Mouse (Mus musculus): ENCODE measurements at regions not wholly inside any gene's neighbourhood (a gene's known extent, or its start where the extent isn't known, plus 50 kb on each side); places are given as distances from the start of the nearest gene placed in this dataset.

DNA sequence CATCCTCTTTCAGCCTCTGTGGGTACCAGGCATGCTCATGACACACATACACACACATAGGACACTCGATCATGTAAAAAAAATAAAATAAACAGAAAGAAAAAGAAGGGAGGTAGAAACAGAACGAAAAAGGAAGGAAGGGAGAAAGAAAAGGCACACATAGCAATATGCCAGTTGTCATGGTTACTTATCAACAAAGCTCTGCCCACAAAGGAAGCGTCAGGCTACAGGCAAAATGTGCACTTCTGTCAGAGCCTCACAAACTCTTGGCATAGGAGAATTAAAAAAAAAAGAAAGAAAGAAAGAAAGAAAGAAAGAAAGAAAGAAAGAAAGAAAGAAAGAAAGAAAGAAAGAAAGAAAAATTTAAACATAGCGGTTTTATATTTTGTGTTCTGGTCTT, 56.9 kb upstream of the Sox2 start:
- Histone ChIP-seq H3K36me3 (ENCODE audit: insufficient read depth) (no peaks in the 10 kb centered on the region), H3K9ac (no peak overlapping the region), H3K4me1 (ENCODE audit: insufficient read depth) (no peaks in the 10 kb centered on the region), H3K4me2 (ENCODE audit: low read depth) (no peak overlapping the region), H3K4me3 (ENCODE audit: low read depth, low read length) (no peak overlapping the region), H3K27me3 (ENCODE audit: insufficient read depth, low read length) (no peaks in the 10 kb centered on the region), H3K27ac (ENCODE audit: low read depth, low read length) (no peak overlapping the region), H3K9me3 (ENCODE audit: low read length) (no peaks in the 10 kb centered on the region)
- TF ChIP-seq CTCF (IDR thresholded peaks at IDR 0.05; ENCODE audit: low read depth), result no peak
- ATAC-seq (peak; percentile 83), DNase-seq (no peak)
- WGBS, result 25% methylated on average over 4 of the region's 4 CpGs

GRCm38 (mm10) chr3:34577896-34578530, 72.2 kb upstream of the Sox2 start:
- no peak overlapping the region for H3K4me2 ChIP-seq (ENCODE audit: low read depth)
- 9% methylated on average over 8 of the region's 8 CpGs for WGBS
- DNase-seq, result no peak

GRCm38 (mm10) chr3:34577115-34577514, 73.1 kb upstream of the Sox2 start:
- Histone ChIP-seq H3K27ac (ENCODE audit: low read depth, low read length) (no peak overlapping the region), H3K9me3 (ENCODE audit: low read length) (no peaks in the 10 kb centered on the region), H3K9ac (no peak overlapping the region), H3K4me3 (ENCODE audit: low read depth, low read length) (no peak overlapping the region), H3K4me2 (ENCODE audit: low read depth) (no peak overlapping the region), H3K36me3 (ENCODE audit: insufficient read depth) (no peaks in the 10 kb centered on the region), H3K4me1 (ENCODE audit: insufficient read depth) (peaks cover 7% of the 10 kb centered on the region; the same call in 1 of the 2 replicates), H3K27me3 (ENCODE audit: insufficient read depth, low read length) (no peaks in the 10 kb centered on the region)
- no peak for DNase-seq
- no peak for ATAC-seq
- WGBS, result 39% methylated on average over 6 of the region's 6 CpGs
- TF ChIP-seq CTCF (IDR thresholded peaks at IDR 0.05; ENCODE audit: low read depth), result no peak

More at GRCm38 (mm10) chr3:34577896-34578530, 72.2 kb upstream of the Sox2 start:
- no peak for TF ChIP-seq CTCF (IDR thresholded peaks at IDR 0.05; ENCODE audit: low read depth)
- no peak for ATAC-seq
- no peaks in the 10 kb centered on the region for H3K9me3 ChIP-seq (ENCODE audit: low read length)
- no peaks in the 10 kb centered on the region for H3K36me3 ChIP-seq (ENCODE audit: insufficient read depth)
- no peak overlapping the region for H3K9ac ChIP-seq
- H3K4me1 ChIP-seq (ENCODE audit: insufficient read depth), result peaks cover 6% of the 10 kb centered on the region; the same call in 1 of the 2 replicates
- H3K27me3 ChIP-seq (ENCODE audit: insufficient read depth, low read length), result no peaks in the 10 kb centered on the region
- H3K27ac ChIP-seq (ENCODE audit: low read depth, low read length), result no peak overlapping the region
- no peak overlapping the region for H3K4me3 ChIP-seq (ENCODE audit: low read depth, low read length)

DNA sequence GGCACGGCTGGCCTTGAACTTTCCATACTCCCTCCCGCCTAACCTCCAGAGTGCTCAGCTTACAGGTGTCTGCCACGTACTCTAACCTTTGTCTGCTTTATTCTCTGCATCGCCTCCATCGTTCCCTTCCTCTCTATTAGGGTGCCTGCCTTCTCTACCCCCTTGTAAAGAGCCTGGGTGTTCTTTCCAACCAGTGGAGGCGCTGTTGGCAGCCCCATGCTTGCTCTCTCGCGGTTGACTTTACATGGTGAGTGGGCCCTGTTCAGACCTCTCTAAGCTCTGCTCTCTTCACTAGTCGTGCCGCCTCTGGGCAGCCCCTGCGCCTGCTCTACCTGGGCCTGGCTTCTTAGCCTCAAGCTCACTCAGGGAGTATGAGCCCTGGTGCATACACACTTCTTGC, 74.0 kb upstream of the Sox2 start:
- no peaks in the 10 kb centered on the region for H3K36me3 ChIP-seq (ENCODE audit: insufficient read depth)
- peak; percentile 53 for TF ChIP-seq CTCF (IDR thresholded peaks at IDR 0.05; ENCODE audit: low read depth)
- H3K4me1 ChIP-seq (ENCODE audit: insufficient read depth), result peaks cover 12% of the 10 kb centered on the region; the same call in 1 of the 2 replicates
- H3K27ac ChIP-seq (ENCODE audit: low read depth, low read length), result no peak overlapping the region
- ATAC-seq (peak; percentile 67), DNase-seq (no peak)
- H3K4me3 ChIP-seq (ENCODE audit: low read depth, low read length), result no peak overlapping the region
- H3K4me2 ChIP-seq (ENCODE audit: low read depth), result no peak overlapping the region
- H3K27me3 ChIP-seq (ENCODE audit: insufficient read depth, low read length), result no peaks in the 10 kb centered on the region
- no peaks in the 10 kb centered on the region for H3K9me3 ChIP-seq (ENCODE audit: low read length)
- WGBS, result 48% methylated on average over 11 of the region's 11 CpGs
- H3K9ac ChIP-seq, result no peak overlapping the region

- peaks cover 12% of the 10 kb centered on the region; the same call in 1 of the 2 replicates for H3K4me1 ChIP-seq (ENCODE audit: insufficient read depth)
- no peaks in the 10 kb centered on the region for H3K27me3 ChIP-seq (ENCODE audit: insufficient read depth, low read length)
- no peak overlapping the region for H3K4me3 ChIP-seq (ENCODE audit: low read depth, low read length)
- no peaks in the 10 kb centered on the region for H3K9me3 ChIP-seq (ENCODE audit: low read length)
- DNase-seq (no peak), ATAC-seq (no peak)
- WGBS, result 65% methylated on average over 9 of the region's 9 CpGs
- no peak overlapping the region for H3K4me2 ChIP-seq (ENCODE audit: low read depth)
- TF ChIP-seq CTCF (IDR thresholded peaks at IDR 0.05; ENCODE audit: low read depth), result no peak
- H3K9ac ChIP-seq, result no peak overlapping the region
- no peak overlapping the region for H3K27ac ChIP-seq (ENCODE audit: low read depth, low read length)
- no peaks in the 10 kb centered on the region for H3K36me3 ChIP-seq (ENCODE audit: insufficient read depth)
Observed at GRCm38 (mm10) chr3:34574711-34575350, 75.4 kb upstream of the Sox2 start.

DNA sequence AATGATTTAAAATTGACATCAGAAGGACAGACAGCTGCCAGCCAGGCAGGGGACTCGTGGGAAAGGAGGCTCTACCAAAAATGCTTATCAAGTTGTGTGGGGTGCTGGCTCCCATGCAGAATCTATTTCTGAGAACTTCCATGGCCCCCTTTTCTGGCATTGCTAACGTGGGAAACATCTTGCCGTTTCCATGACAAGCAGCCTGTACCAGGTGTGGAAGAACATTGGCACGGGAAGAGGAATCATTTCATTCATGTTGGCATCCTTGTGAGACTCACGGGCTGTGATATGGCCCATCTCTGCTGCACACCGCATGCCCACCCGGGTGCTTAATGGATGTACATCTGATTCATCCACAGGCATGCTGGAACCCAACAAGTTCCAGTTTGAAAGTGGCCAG, 76.9 kb upstream of the Sox2 start:
- peaks cover 14% of the 10 kb centered on the region; the same call in 1 of the 2 replicates for H3K4me1 ChIP-seq (ENCODE audit: insufficient read depth)
- H3K9ac ChIP-seq, result no peak overlapping the region
- no peaks in the 10 kb centered on the region for H3K27me3 ChIP-seq (ENCODE audit: insufficient read depth, low read length)
- no peaks in the 10 kb centered on the region for H3K36me3 ChIP-seq (ENCODE audit: insufficient read depth)
- DNase-seq, result no peak
- no peak overlapping the region for H3K4me3 ChIP-seq (ENCODE audit: low read depth, low read length)
- no peak overlapping the region for H3K27ac ChIP-seq (ENCODE audit: low read depth, low read length)
- H3K4me2 ChIP-seq (ENCODE audit: low read depth), result no peak overlapping the region
- 42% methylated on average over 7 of the region's 7 CpGs for whole genome bisulfite sequencing
- TF ChIP-seq CTCF (IDR thresholded peaks at IDR 0.05; ENCODE audit: low read depth), result no peak
- ATAC-seq, result no peak
- H3K9me3 ChIP-seq (ENCODE audit: low read length), result no peaks in the 10 kb centered on the region

- Histone ChIP-seq H3K27me3 (ENCODE audit: insufficient read depth, low read length) (no peaks in the 10 kb centered on the region), H3K9ac (no peak overlapping the region), H3K9me3 (ENCODE audit: low read length) (no peaks in the 10 kb centered on the region), H3K4me2 (ENCODE audit: low read depth) (no peak overlapping the region), H3K4me1 (ENCODE audit: insufficient read depth) (peaks cover 16% of the 10 kb centered on the region; the same call in 1 of the 2 replicates), H3K36me3 (ENCODE audit: insufficient read depth) (no peaks in the 10 kb centered on the region), H3K27ac (ENCODE audit: low read depth, low read length) (no peak overlapping the region), H3K4me3 (ENCODE audit: low read depth, low read length) (no peak overlapping the region)
- DNase-seq, result peak; percentile 69
- TF ChIP-seq CTCF (IDR thresholded peaks at IDR 0.05; ENCODE audit: low read depth), result no peak
- peak; percentile 30 for ATAC-seq
- 26% methylated on average over 6 of the region's 6 CpGs for WGBS
Observed at GRCm38 (mm10) chr3:34572081-34572480, 78.1 kb upstream of the Sox2 start.
